Mouse (Mus musculus): ENCODE results near the gene Olfr132. TPM values are rescaled to one million over a fixed set of nuclear protein-coding genes. Genes with fewer than 3 reads are reported as not detected.
"Not testable (repeated sequence)": the region's sequence is repeated elsewhere in the genome, so short reads cannot be mapped to it uniquely, and the experiment has no call there.

Gene Olfr132
- not detected in 2 replicates for polyA plus RNA-seq (2015; fragmentation: Nextera tagmentation; extraction: Ambion mirVana)

DNA sequence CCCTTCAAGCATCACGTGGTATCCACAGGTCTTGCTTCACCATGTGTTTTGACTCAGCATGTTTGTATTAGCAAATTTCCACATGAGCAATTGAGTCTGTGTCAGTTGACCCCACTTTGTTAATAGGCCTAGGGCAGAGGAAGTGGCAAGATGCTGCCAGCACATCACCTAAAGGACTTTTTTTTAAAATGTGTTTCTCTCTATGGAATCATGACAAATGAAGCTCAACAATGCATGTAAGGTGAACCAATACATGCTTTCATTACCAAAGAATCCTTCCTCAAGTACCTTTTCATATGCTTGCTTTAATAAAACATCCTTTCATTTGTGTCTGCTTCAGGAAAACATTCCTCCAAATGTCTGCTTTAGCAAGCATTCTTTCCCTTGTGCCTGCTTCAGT is at the start of gene Olfr132:
Gene Olfr132, minus strand, starts transcription at position 101 of the 400 bp plus-strand sequence.
- ATAC-seq, result no peak
- Histone ChIP-seq H3K4me1 (ENCODE audit: insufficient read depth, low read depth, low read length) (no peaks in the 10 kb centered on the region), H3K36me3 (ENCODE audit: insufficient read depth, low read length) (no peaks in the 10 kb centered on the region), H3K27ac (ENCODE audit: low read length) (no peak within 1 kb of the TSS), H3K4me2 (replicated peaks; ENCODE audit: low read depth, low read length) (no peak within 1 kb of the TSS), H3K4me3 (ENCODE audit: low read depth, low read length) (no peak within 1 kb of the TSS), H3K27me3 (replicated peaks; ENCODE audit: insufficient read depth, low read length) (no peaks in the 10 kb centered on the region), H3K9me3 (ENCODE audit: low read length) (no peaks in the 10 kb centered on the region; the same call in 1 of the 2 replicates), H3K9ac (replicated peaks; ENCODE audit: low read depth) (no peak within 1 kb of the TSS)
- TF ChIP-seq EP300 (IDR thresholded peaks at IDR 0.05) (no peak), CTCF (IDR thresholded peaks at IDR 0.05) (no peak)
- 59% methylated on average over 1 of the region's 1 CpGs for WGBS
- no peak for DNase-seq (ENCODE audit: low spot score)

- Histone ChIP-seq H3K27ac (ENCODE audit: low read length) (no peak within 1 kb of the TSS), H3K27me3 (replicated peaks; ENCODE audit: insufficient read depth, low read length) (no peaks in the 10 kb centered on the region), H3K4me1 (ENCODE audit: insufficient read depth, low read depth, low read length) (no peaks in the 10 kb centered on the region), H3K4me2 (replicated peaks; ENCODE audit: low read depth, low read length) (no peak within 1 kb of the TSS), H3K9ac (replicated peaks; ENCODE audit: low read depth) (no peak within 1 kb of the TSS), H3K4me3 (ENCODE audit: low read depth, low read length) (no peak within 1 kb of the TSS), H3K36me3 (ENCODE audit: insufficient read depth, low read length) (no peaks in the 10 kb centered on the region), H3K9me3 (ENCODE audit: low read length) (no peaks in the 10 kb centered on the region)
- DNase-seq (ENCODE audit: low spot score) (no peak), ATAC-seq (no peak)
- no peak for TF ChIP-seq CTCF (IDR thresholded peaks at IDR 0.05)
- no peak for TF ChIP-seq EP300 (IDR thresholded peaks at IDR 0.05)
- WGBS, result 65% methylated on average over 3 of the region's 3 CpGs
These were observed 36.8 kb upstream of the Olfr132 start, which contains the start of gene Olfr134 for GRCm38 (mm10) chr17:38171088-38171487. Gene Olfr134 (plus strand): TSS chr17:38171388.

- TF ChIP-seq CTCF (IDR thresholded peaks at IDR 0.05), result no peak
- TF ChIP-seq EP300 (IDR thresholded peaks at IDR 0.05), result no peak
- H3K27me3 ChIP-seq (replicated peaks; ENCODE audit: insufficient read depth, low read length), result no peaks in the 10 kb centered on the region
- 60% methylated on average over 2 of the region's 2 CpGs for WGBS
These were observed 10.7 kb upstream of the Olfr132 start, which contains the start of gene Olfr133 for GRCm38 (mm10) chr17:38144981-38145380. Gene Olfr133 (plus strand): TSS chr17:38145281.

GRCm38 (mm10) chr17:38125371-38125770 is 9.0 kb downstream of the Olfr132 start:
- not testable (repeated sequence) for H3K4me2 ChIP-seq (replicated peaks; ENCODE audit: low read depth, low read length); H3K36me3 ChIP-seq (ENCODE audit: insufficient read depth, low read length); H3K4me1 ChIP-seq (ENCODE audit: insufficient read depth, low read depth, low read length); H3K27ac ChIP-seq (ENCODE audit: low read length); DNase-seq (ENCODE audit: low spot score); H3K9ac ChIP-seq (replicated peaks; ENCODE audit: low read depth); H3K4me3 ChIP-seq (ENCODE audit: low read depth, low read length); ATAC-seq; H3K27me3 ChIP-seq (replicated peaks; ENCODE audit: insufficient read depth, low read length); H3K9me3 ChIP-seq (ENCODE audit: low read length)
- WGBS, result 71% methylated on average over 3 of the region's 3 CpGs

More at GRCm38 (mm10) chr17:38144981-38145380, 10.7 kb upstream of the Olfr132 start, which contains the start of gene Olfr133:
- H3K4me1 ChIP-seq (ENCODE audit: insufficient read depth, low read depth, low read length), result no peaks in the 10 kb centered on the region
- H3K27ac ChIP-seq (ENCODE audit: low read length), result no peak within 1 kb of the TSS
- no peak within 1 kb of the TSS for H3K9ac ChIP-seq (replicated peaks; ENCODE audit: low read depth)
- no peaks in the 10 kb centered on the region for H3K9me3 ChIP-seq (ENCODE audit: low read length)
- DNase-seq (ENCODE audit: low spot score) (no peak), ATAC-seq (no peak)
- no peaks in the 10 kb centered on the region for H3K36me3 ChIP-seq (ENCODE audit: insufficient read depth, low read length)
- no peak within 1 kb of the TSS for H3K4me2 ChIP-seq (replicated peaks; ENCODE audit: low read depth, low read length)
- no peak within 1 kb of the TSS for H3K4me3 ChIP-seq (ENCODE audit: low read depth, low read length)

DNA sequence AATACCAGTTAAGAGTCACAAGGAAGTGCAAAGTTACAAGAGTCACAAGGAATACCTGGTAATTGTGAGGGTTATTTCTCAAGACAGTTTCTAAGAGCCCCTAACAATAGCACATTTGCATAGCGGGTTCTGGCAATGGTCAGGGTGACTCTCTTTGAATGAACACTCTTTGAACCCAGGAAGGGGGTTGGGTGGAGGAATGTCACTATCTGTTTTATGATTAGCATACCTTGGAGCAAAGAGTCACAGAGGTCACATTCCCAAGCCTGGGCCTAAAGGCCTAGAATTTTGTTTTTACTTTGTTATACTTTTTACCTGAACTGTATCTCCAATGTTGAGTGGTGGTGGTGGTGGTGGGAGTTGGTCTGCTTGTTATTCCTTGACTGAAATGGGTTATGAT is 10.1 kb downstream of the Olfr132 start:
- H3K9me3 ChIP-seq (ENCODE audit: low read length); H3K36me3 ChIP-seq (ENCODE audit: insufficient read depth, low read length); H3K27me3 ChIP-seq (replicated peaks; ENCODE audit: insufficient read depth, low read length); DNase-seq (ENCODE audit: low spot score); H3K27ac ChIP-seq (ENCODE audit: low read length); ATAC-seq; H3K4me1 ChIP-seq (ENCODE audit: insufficient read depth, low read depth, low read length); H3K4me2 ChIP-seq (replicated peaks; ENCODE audit: low read depth, low read length); H3K4me3 ChIP-seq (ENCODE audit: low read depth, low read length); H3K9ac ChIP-seq (replicated peaks; ENCODE audit: low read depth): not testable (repeated sequence)
- no CpG with 5 or more reads among the region's 1 CpGs for whole genome bisulfite sequencing

DNA sequence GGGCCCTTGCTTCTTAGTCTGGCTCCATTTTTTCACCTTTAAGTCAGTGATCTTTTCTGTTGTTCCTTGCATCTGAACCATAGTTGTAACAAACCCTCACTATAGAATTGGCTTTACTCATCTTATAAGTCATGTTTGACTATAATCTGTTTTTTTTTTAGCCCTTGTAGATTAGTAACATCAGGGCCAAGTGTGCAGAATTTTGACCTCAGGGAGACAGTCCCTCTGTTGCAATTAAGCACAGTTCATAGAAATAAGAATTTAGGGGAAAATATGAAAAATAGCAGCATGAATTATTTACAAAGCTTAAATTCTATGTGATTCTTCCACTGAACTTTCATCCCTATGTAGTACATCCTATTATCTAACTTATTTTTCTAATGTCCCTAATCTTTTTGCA is 45.7 kb downstream of the Olfr132 start, which contains the start of gene Olfr131:
Gene Olfr131, minus strand, starts transcription at position 101 of the 400 bp plus-strand sequence.
- TF ChIP-seq EP300 (IDR thresholded peaks at IDR 0.05) (no peak), CTCF (IDR thresholded peaks at IDR 0.05) (no peak)
- Histone ChIP-seq H3K4me2 (replicated peaks; ENCODE audit: low read depth, low read length) (no peak within 1 kb of the TSS), H3K4me1 (ENCODE audit: insufficient read depth, low read depth, low read length) (no peaks in the 10 kb centered on the region), H3K9ac (replicated peaks; ENCODE audit: low read depth) (no peak within 1 kb of the TSS), H3K4me3 (ENCODE audit: low read depth, low read length) (no peak within 1 kb of the TSS), H3K36me3 (ENCODE audit: insufficient read depth, low read length) (no peaks in the 10 kb centered on the region), H3K9me3 (ENCODE audit: low read length) (no peaks in the 10 kb centered on the region), H3K27me3 (replicated peaks; ENCODE audit: insufficient read depth, low read length) (no peaks in the 10 kb centered on the region), H3K27ac (ENCODE audit: low read length) (no peak within 1 kb of the TSS)
- ATAC-seq, result no peak
- no peak for DNase-seq (ENCODE audit: low spot score)

DNA sequence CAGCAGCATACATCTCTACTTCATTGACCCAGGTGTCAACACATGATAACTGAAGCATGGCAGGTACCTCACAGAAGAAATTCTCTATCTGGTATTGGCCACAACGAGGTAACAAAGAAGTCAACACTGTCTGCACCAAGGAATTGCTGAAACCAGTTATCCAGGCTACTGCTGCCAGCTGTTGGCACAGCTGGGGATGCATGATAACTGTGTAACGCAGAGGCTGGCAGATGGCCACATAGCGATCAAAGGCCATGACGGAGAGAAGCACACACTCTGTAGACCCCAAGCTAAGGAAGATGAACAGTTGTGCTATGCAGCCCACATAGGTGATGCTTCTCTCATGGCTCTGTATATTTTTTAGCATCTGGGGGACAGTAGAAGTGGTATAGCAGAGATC is 52.0 kb downstream of the Olfr132 start:
- TF ChIP-seq CTCF (IDR thresholded peaks at IDR 0.05) (no peak), EP300 (IDR thresholded peaks at IDR 0.05) (no peak)
- Histone ChIP-seq H3K4me3 (ENCODE audit: low read depth, low read length) (no peak overlapping the region), H3K9me3 (ENCODE audit: low read length) (peaks cover 5% of the 10 kb centered on the region; the same call in 1 of the 2 replicates), H3K36me3 (ENCODE audit: insufficient read depth, low read length) (no peaks in the 10 kb centered on the region), H3K4me2 (replicated peaks; ENCODE audit: low read depth, low read length) (no peak overlapping the region), H3K4me1 (ENCODE audit: insufficient read depth, low read depth, low read length) (no peaks in the 10 kb centered on the region), H3K9ac (replicated peaks; ENCODE audit: low read depth) (no peak overlapping the region), H3K27me3 (replicated peaks; ENCODE audit: insufficient read depth, low read length) (no peaks in the 10 kb centered on the region), H3K27ac (ENCODE audit: low read length) (no peak overlapping the region)
- DNase-seq (ENCODE audit: low spot score) (no peak), ATAC-seq (no peak)
- 80% methylated on average over 4 of the region's 4 CpGs for WGBS

Other genes with a start within 250 kb of the Olfr132 start
- not detected in 2 replicates for gene Olfr127, start 234.1 kb downstream of the Olfr132 start, polyA plus RNA-seq (2015; fragmentation: Nextera tagmentation; extraction: Ambion mirVana)
- gene Olfr128, start 214.0 kb downstream of the Olfr132 start, polyA plus RNA-seq (2015; fragmentation: Nextera tagmentation; extraction: Ambion mirVana), result not detected in 2 replicates
- not detected in 2 replicates for gene Olfr761, start 181.4 kb downstream of the Olfr132 start, polyA plus RNA-seq (2015; fragmentation: Nextera tagmentation; extraction: Ambion mirVana)
- gene Olfr129, start 74.4 kb downstream of the Olfr132 start, polyA plus RNA-seq (2015; fragmentation: Nextera tagmentation; extraction: Ambion mirVana), result not detected in 2 replicates
- gene Olfr130, start 70.6 kb downstream of the Olfr132 start, polyA plus RNA-seq (2015; fragmentation: Nextera tagmentation; extraction: Ambion mirVana), result not detected in 2 replicates
- gene Olfr131, start 45.8 kb downstream of the Olfr132 start, polyA plus RNA-seq (2015; fragmentation: Nextera tagmentation; extraction: Ambion mirVana), result not detected in 2 replicates
- not detected in 2 replicates for gene Olfr133, start 10.8 kb upstream of the Olfr132 start, polyA plus RNA-seq (2015; fragmentation: Nextera tagmentation; extraction: Ambion mirVana)
- not detected in 2 replicates for gene Olfr134, start 36.9 kb upstream of the Olfr132 start, polyA plus RNA-seq (2015; fragmentation: Nextera tagmentation; extraction: Ambion mirVana)
- gene Olfr135, start 69.8 kb upstream of the Olfr132 start, polyA plus RNA-seq (2015; fragmentation: Nextera tagmentation; extraction: Ambion mirVana), result not detected in 2 replicates
- gene Olfr138, start 126.5 kb upstream of the Olfr132 start, polyA plus RNA-seq (2015; fragmentation: Nextera tagmentation; extraction: Ambion mirVana), result not detected in 2 replicates
- not detected in 2 replicates for gene Olfr137, start 173.0 kb upstream of the Olfr132 start, polyA plus RNA-seq (2015; fragmentation: Nextera tagmentation; extraction: Ambion mirVana)
- gene Olfr136, start 195.3 kb upstream of the Olfr132 start, polyA plus RNA-seq (2015; fragmentation: Nextera tagmentation; extraction: Ambion mirVana), result not detected in 2 replicates

All from lung, postnatal 0 days (tissue).